Mouse (Mus musculus) midbrain, embryonic 13.5 days (tissue): ENCODE data around the gene Khsrp. TPM values are rescaled to one million over a fixed set of nuclear protein-coding genes. Genes with fewer than 3 reads are reported as not detected.

Experiments used
- ATAC-seq: fragments of 200-750 bp; cut with Nextera tagmentation; 2 replicates; pipeline ENCODE4 v1.8.0; 2017; ENCODE audit warnings: mild to moderate bottlenecking, moderate TSS enrichment, moderate library complexity
- H3K27ac ChIP-seq: fragments of 300-500 bp; sonication (generic); 2 replicates; pipeline ENCODE4 v1.5.1; 2015; ENCODE audit warnings: inconsistent platforms, mild to moderate bottlenecking, moderate library complexity
- H3K27me3 ChIP-seq: fragments of 300-500 bp; sonication (generic); 2 replicates; pipeline ENCODE4 v1.6.1; 2015; ENCODE audit warnings: mild to moderate bottlenecking, inconsistent platforms
- H3K36me3 ChIP-seq: fragments of 300-500 bp; sonication (generic); 2 replicates; pipeline ENCODE4 v1.6.1; 2015; ENCODE audit warnings: mild to moderate bottlenecking, inconsistent platforms
- H3K4me1 ChIP-seq: fragments of 300-500 bp; sonication (generic); replicated peaks from 2 replicates; pipeline ENCODE4 v1.6.1; 2015; ENCODE audit warnings: inconsistent platforms
- H3K4me2 ChIP-seq: fragments of 300-500 bp; sonication (generic); replicated peaks from 2 replicates; pipeline ENCODE4 v1.6.1; 2015; ENCODE audit warnings: moderate library complexity, mild to moderate bottlenecking, inconsistent platforms
- H3K4me3 ChIP-seq: fragments of 300-500 bp; sonication (generic); replicated peaks from 2 replicates; pipeline ENCODE4 v1.5.1; 2015; ENCODE audit warnings: mild to moderate bottlenecking, inconsistent platforms
- H3K9ac ChIP-seq: fragments of 300-500 bp; sonication (generic); replicated peaks from 2 replicates; pipeline ENCODE4 v1.6.1; 2015; ENCODE audit warnings: mild to moderate bottlenecking, inconsistent platforms
- H3K9me3 ChIP-seq: fragments of 300-500 bp; sonication (generic); 2 replicates; pipeline ENCODE4 v1.6.1; 2016; ENCODE audit warnings: mild to moderate bottlenecking, inconsistent platforms
- WGBS: fragments of 180-500 bp; shearing (Covaris S2); methylation state at CpG from one replicate; pipeline ENCODE4 v1.1.7; 2015; 5-methylcytosine and 5-hydroxymethylcytosine counted together
- polyA plus RNA-seq: library from polyadenylated mRNA; unstranded; fragments of >200 nt; fragmentation: Nextera tagmentation; extraction: Ambion mirVana; gene quantifications from 2 replicates; pipeline ENCODE4 v1.2.1, GENCODE M21; 2015

Khsrp gene
- polyA plus RNA-seq, 1 experiment from 2014 or later = 39.1 TPM

DNA sequence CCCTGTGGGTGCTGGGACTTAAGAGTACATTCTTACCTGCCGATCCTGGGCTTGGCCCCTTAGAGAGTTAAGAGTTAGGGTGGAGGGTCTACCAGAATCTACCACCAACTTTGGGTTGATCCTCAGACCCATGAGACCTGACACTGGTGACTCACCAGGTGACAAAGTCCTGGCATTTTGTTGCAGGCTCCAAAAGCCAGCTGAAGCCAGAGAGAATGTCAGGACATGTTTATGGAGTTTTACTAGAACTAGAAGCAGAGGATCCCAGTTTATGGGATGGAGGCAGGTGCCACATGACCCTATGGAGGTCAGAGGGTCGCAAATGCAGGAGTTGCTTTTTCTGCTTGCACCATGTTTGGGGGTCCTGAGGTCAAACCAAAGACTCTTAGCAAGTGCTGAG, 34.8 kb downstream of the Khsrp start:
- 83% methylated on average over 2 of the region's 2 CpGs for WGBS
- peak overlapping the region; percentile 64 for H3K4me3 ChIP-seq
- H3K36me3 ChIP-seq = peaks cover 61% of the 10 kb centered on the region
- H3K4me2 ChIP-seq = peak overlapping the region; percentile 73
- H3K4me1 ChIP-seq = peaks cover 30% of the 10 kb centered on the region
- no peak overlapping the region for H3K27ac ChIP-seq
- H3K27me3 ChIP-seq = no peaks in the 10 kb centered on the region
- ATAC-seq = no peak
- H3K9me3 ChIP-seq = no peaks in the 10 kb centered on the region
- no peak overlapping the region for H3K9ac ChIP-seq

DNA sequence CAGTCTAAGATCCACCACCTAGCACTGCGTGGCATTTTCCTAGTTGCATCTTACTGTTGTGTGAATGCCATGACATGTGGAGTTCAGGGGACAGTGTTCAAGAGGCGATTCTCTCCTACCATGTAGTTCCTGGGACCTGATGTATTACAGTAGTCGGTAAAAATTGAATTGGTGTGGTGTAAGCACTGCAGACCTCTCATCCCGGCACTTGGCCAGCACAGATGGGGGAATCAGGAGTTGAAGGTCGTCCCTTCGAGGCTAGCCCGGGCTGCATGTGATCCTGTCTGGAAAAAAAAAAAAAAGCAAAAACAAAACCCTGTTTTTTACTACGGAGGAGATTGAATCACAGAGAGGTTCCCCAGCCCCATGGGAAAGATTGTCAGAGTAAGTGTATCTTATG, 36.3 kb downstream of the Khsrp start:
- no peak overlapping the region for H3K4me2 ChIP-seq
- H3K27ac ChIP-seq = no peak overlapping the region
- peaks cover 61% of the 10 kb centered on the region for H3K36me3 ChIP-seq
- no peak overlapping the region for H3K9ac ChIP-seq
- H3K4me1 ChIP-seq = peaks cover 40% of the 10 kb centered on the region
- no peaks in the 10 kb centered on the region for H3K9me3 ChIP-seq
- 94% methylated on average over 8 of the region's 8 CpGs for WGBS
- no peak overlapping the region for H3K4me3 ChIP-seq
- ATAC-seq = no peak
- no peaks in the 10 kb centered on the region for H3K27me3 ChIP-seq

- WGBS = 68% methylated on average over 2 of the region's 2 CpGs
- Histone ChIP-seq H3K27me3 (no peaks in the 10 kb centered on the region), H3K9me3 (no peaks in the 10 kb centered on the region), H3K4me2 (peak overlapping the region; percentile 70), H3K27ac (no peak overlapping the region), H3K9ac (peak overlapping the region; percentile 86), H3K4me1 (peaks cover 20% of the 10 kb centered on the region), H3K36me3 (peaks cover 43% of the 10 kb centered on the region), H3K4me3 (peak overlapping the region; percentile 83)
- ATAC-seq = no peak
Observed at GRCm38 (mm10) chr17:56990966-56991365, 40.4 kb downstream of the Khsrp start.

GRCm38 (mm10) chr17:56990115-56990746, 41.1 kb downstream of the Khsrp start, which contains the start of gene Clpp:
Gene Clpp (plus strand): TSS chr17:56990305.
- Histone ChIP-seq H3K9ac (peak within 1 kb of the TSS; percentile 86), H3K27ac (peak within 1 kb of the TSS; percentile 85), H3K4me1 (peaks cover 20% of the 10 kb centered on the region), H3K4me2 (peak within 1 kb of the TSS; percentile 70), H3K36me3 (peaks cover 36% of the 10 kb centered on the region), H3K4me3 (peak within 1 kb of the TSS; percentile 83), H3K27me3 (no peaks in the 10 kb centered on the region), H3K9me3 (no peaks in the 10 kb centered on the region)
- WGBS = under 1% methylated on average over 52 of the region's 52 CpGs
- peak; percentile 97 for ATAC-seq

DNA sequence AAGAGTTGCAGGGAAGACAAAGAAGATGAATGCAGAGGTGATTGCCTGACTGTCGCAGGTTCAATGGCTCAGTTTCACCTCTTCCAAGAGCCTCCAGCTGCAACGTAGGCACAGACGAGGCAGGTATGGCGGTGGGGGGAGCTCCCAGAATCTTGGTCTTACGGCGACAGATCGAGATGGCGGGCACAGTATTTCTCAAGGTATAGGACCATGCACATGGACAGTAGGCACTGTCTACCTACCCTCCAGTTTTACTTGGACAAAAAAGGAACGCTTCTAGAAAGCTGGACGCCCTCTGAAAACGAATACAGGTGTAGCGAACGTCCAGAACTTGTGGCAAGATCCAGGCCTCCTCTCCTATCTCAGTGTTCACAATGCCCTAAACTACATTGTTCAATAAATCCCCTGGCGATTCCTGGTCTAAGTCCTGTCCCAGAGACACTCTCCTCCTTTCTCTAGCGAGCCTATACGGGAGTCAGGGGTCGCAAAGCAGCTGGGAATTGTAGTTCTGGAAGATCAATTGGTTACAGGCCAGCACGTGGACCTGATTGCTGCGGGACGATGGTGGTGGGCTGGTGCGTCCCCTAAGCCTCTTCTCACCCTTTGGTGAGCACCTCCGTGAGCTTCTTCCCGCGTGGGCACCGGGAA, 41.7 kb downstream of the Khsrp start:
- H3K27me3 ChIP-seq = no peaks in the 10 kb centered on the region
- H3K4me2 ChIP-seq = peak overlapping the region; percentile 70
- peak overlapping the region; percentile 76 for H3K9ac ChIP-seq
- H3K9me3 ChIP-seq = no peaks in the 10 kb centered on the region
- peak; percentile 95 for ATAC-seq
- peak overlapping the region; percentile 85 for H3K27ac ChIP-seq
- peak overlapping the region; percentile 83 for H3K4me3 ChIP-seq
- peaks cover 20% of the 10 kb centered on the region for H3K4me1 ChIP-seq
- 2% methylated on average over 25 of the region's 25 CpGs for WGBS
- H3K36me3 ChIP-seq = peaks cover 29% of the 10 kb centered on the region

DNA sequence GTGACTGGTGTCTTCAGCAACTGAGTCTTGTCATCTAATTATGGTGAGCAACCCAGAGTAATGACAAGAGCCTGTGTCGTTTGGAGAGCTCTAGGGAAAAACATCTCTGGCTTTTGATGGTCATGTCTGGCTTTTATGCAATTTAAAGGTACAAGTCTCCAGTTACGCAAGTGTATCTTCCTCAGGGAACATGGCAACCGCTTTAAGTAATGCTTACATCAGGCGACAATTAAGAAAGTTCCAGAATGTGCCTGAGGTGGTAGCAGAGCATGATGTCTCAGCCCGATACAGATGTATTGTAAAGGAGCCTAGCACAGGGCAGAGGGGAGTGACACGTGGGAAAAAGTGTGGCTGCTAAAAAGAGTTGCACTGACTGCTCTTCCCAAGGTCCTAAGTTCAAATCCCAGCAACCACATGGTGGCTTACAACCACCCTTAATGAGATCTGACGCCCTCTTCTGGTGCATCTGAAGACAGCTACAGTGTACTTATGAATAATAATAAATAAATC, 42.3 kb downstream of the Khsrp start:
- Histone ChIP-seq H3K27ac (peak overlapping the region; percentile 85), H3K36me3 (peaks cover 23% of the 10 kb centered on the region), H3K4me2 (peak overlapping the region; percentile 70), H3K4me3 (peak overlapping the region; percentile 83), H3K4me1 (peaks cover 20% of the 10 kb centered on the region), H3K9ac (peak overlapping the region; percentile 76), H3K27me3 (no peaks in the 10 kb centered on the region), H3K9me3 (no peaks in the 10 kb centered on the region)
- ATAC-seq = no peak
- 78% methylated on average over 7 of the region's 7 CpGs for WGBS

DNA sequence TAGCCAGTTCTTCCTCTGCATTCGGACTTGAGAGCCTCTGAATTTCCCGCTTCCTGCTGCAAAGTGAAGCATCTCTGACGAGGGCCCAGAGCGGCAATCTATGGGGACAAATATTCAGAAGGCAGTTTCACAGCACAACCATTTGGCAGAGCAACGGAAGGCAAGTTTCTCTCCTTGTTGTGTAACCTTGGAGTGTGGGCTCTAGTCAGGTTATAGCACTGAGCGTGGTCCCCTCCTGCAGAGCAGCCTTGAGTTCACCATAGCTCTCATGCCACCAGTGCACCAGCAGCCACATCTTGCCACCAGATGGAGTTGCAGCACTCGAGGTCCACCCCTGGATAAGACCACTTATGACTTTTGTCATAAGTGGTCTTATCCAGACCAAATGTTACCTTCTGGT, 42.9 kb downstream of the Khsrp start:
- WGBS = 91% methylated on average over 7 of the region's 7 CpGs
- H3K9me3 ChIP-seq = no peaks in the 10 kb centered on the region
- no peak overlapping the region for H3K9ac ChIP-seq
- no peaks in the 10 kb centered on the region for H3K27me3 ChIP-seq
- peaks cover 18% of the 10 kb centered on the region for H3K36me3 ChIP-seq
- no peak overlapping the region for H3K4me2 ChIP-seq
- peaks cover 20% of the 10 kb centered on the region for H3K4me1 ChIP-seq
- no peak for ATAC-seq
- no peak overlapping the region for H3K4me3 ChIP-seq
- no peak overlapping the region for H3K27ac ChIP-seq

DNA sequence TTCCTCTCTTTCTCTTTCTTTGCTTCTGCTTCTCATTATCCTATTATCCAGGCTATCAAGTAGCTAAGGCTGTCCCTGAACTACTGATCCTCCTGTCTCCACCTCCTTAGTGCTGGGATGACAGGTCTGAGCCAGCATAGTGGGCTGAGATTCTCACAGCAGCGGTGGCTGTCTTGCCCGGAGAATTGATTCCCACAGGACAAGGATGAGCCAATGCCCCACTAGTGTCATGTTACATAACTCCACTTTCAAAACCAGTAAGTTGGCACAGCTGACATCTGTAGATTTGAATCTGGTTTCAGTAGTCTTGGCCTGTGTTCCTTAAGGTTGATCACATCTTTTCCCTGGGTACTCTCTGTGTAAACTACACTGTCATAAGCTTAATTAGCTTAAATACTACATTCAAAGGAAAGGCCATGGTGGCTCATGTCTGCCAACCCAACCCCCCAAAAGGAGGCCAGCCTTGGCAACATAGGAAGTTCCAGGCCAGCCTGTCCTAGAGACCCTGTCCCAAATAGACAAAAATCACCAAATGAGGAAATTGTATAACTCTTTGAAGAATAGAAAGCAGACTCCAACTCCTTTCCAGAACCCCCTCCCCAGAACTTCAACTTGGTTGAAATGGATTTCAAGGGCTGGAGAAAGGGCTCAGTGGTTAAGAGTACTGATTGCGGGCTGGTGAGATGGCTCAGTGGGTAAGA, 45.1 kb downstream of the Khsrp start:
- Histone ChIP-seq H3K4me1 (peaks cover 8% of the 10 kb centered on the region), H3K27me3 (no peaks in the 10 kb centered on the region), H3K9ac (no peak overlapping the region), H3K36me3 (no peaks in the 10 kb centered on the region), H3K4me3 (no peak overlapping the region), H3K4me2 (no peak overlapping the region), H3K27ac (no peak overlapping the region), H3K9me3 (no peaks in the 10 kb centered on the region)
- no peak for ATAC-seq
- WGBS = 86% methylated on average over 3 of the region's 3 CpGs

GRCm38 (mm10) chr17:56985656-56986055, 45.7 kb downstream of the Khsrp start:
- H3K9me3 ChIP-seq = no peaks in the 10 kb centered on the region
- peaks cover 2% of the 10 kb centered on the region for H3K4me1 ChIP-seq
- no peak overlapping the region for H3K27ac ChIP-seq
- WGBS = 75% methylated on average over 3 of the region's 3 CpGs
- H3K4me3 ChIP-seq = no peak overlapping the region
- H3K27me3 ChIP-seq = no peaks in the 10 kb centered on the region
- no peak overlapping the region for H3K4me2 ChIP-seq
- no peaks in the 10 kb centered on the region for H3K36me3 ChIP-seq
- no peak for ATAC-seq
- H3K9ac ChIP-seq = no peak overlapping the region

DNA sequence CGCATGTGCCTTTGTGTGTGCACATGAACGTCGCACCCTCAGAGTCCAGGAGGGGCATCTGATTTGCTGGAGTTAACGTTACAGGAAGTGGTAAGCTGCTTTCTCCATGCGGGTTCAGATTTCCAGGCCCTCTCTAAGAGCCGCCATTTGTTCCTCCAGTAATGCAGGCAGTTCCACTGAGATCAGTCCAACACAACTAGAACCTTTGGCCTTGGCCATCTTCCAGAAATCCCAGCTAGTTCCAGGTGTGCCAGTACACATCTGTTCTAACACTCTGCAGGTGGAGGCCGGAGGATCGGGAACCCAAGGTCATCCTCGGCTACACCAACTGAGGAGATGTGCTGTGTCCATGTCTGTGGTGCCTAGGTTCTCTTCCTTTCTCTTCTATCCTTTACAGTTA, 46.4 kb downstream of the Khsrp start:
- H3K4me1 ChIP-seq = no peaks in the 10 kb centered on the region
- no peak for ATAC-seq
- H3K9me3 ChIP-seq = no peaks in the 10 kb centered on the region
- no peak overlapping the region for H3K4me2 ChIP-seq
- H3K36me3 ChIP-seq = no peaks in the 10 kb centered on the region
- no peak overlapping the region for H3K4me3 ChIP-seq
- no peaks in the 10 kb centered on the region for H3K27me3 ChIP-seq
- 89% methylated on average over 9 of the region's 9 CpGs for WGBS
- H3K9ac ChIP-seq = no peak overlapping the region
- no peak overlapping the region for H3K27ac ChIP-seq

GRCm38 (mm10) chr17:56982013-56982412, 49.3 kb downstream of the Khsrp start, which contains the start of gene Acer1:
Gene Acer1 (minus strand): TSS chr17:56982126.
- Histone ChIP-seq H3K9me3 (no peaks in the 10 kb centered on the region), H3K36me3 (no peaks in the 10 kb centered on the region), H3K9ac (no peak within 1 kb of the TSS), H3K27me3 (no peaks in the 10 kb centered on the region), H3K4me3 (no peak within 1 kb of the TSS), H3K4me2 (no peak within 1 kb of the TSS), H3K4me1 (no peaks in the 10 kb centered on the region), H3K27ac (no peak within 1 kb of the TSS)
- 87% methylated on average over 5 of the region's 5 CpGs for WGBS
- ATAC-seq = no peak

GRCm38 (mm10) chr17:56981049-56981448, 50.3 kb downstream of the Khsrp start:
- no peaks in the 10 kb centered on the region for H3K36me3 ChIP-seq
- WGBS = 75% methylated on average over 7 of the region's 7 CpGs
- H3K4me3 ChIP-seq = no peak overlapping the region
- no peaks in the 10 kb centered on the region for H3K27me3 ChIP-seq
- H3K27ac ChIP-seq = no peak overlapping the region
- no peaks in the 10 kb centered on the region for H3K9me3 ChIP-seq
- no peak for ATAC-seq
- H3K4me1 ChIP-seq = no peaks in the 10 kb centered on the region
- no peak overlapping the region for H3K9ac ChIP-seq
- H3K4me2 ChIP-seq = no peak overlapping the region
